ENCODE assay signal across 11 mouse cellular contexts in the genomic region with DNA sequence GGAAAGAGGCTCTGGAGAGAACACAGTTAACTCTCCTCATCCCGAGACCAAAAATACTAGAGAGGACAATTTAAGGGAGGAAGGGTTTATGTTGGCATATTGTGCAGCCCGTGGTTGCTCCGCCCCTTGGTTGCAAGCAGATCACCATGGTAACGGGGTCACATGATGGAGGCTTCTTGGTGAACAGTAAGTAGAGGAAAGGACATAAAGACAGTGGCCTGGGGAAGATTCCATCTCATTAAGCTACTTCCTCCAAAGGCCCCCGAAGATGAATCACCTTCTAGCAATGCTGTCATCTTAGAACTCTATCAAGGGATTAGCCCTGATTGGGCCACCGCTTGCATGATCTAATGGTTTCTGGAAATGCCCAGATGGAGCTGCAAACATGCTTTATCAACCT. TPM values are rescaled to one million over a fixed set of nuclear protein-coding genes. Genes with fewer than 3 reads are reported as not detected.
DNase-seq lines count a peak whose midpoint lies in the region; ATAC-seq and TF ChIP-seq lines count a peak whose summit lies in the region.
"Had no signal": no experiment of that assay in that cellular context is flagged by ENCODE, and none has a peak within 500 bp of the region (broad histone marks: within the 10 kb centered on the region; RNA-seq: fewer than 3 reads in every experiment).

No protein-coding gene starts in this region.

- in situ Hi-C loops in Patski (cut with MboI; ENCODE audit: low pct_unique_long_range_greater_than_20kb): no loop called here

- CTCF ChIA-PET in Patski (lab: Charles Lee): interaction anchor here (1.1 to 11.7 kb wide), 4 partner anchors 10 to 22 kb away, joined by 3 to 94 read pairs (median 32); no protein-coding TSS in a partner anchor

- whole genome bisulfite sequencing in kidney, postnatal 0 days: 55% methylated on average over 6 of the region's 6 CpGs
- 43% methylated on average over 6 of the region's 6 CpGs for WGBS in stomach, postnatal 0 days
- 76% methylated on average over 6 of the region's 6 CpGs for WGBS in hindbrain, embryonic 11.5 days

- peak; percentile 43 for ATAC-seq in kidney, postnatal 0 days (replicated peaks; ENCODE audit: low FRiP score, low read depth)
- ATAC-seq in Patski: peak; percentile 85
- ATAC-seq in inflammation-experienced regulatory T-cells, adult 6 months: peak; percentile 91
- ATAC-seq in stomach, postnatal 0 days (ENCODE audit: low FRiP score, low TSS enrichment): 0 out of 2 replicates have a peak, but pooled peaks have one; percentile 18
- no peak for ATAC-seq in hindbrain, embryonic 11.5 days (ENCODE audit: low FRiP score)

- TF ChIP-seq EP300 in stomach, postnatal 0 days (optimal IDR thresholded peaks at IDR 0.05): no peak

- H3K4me1 ChIP-seq in kidney, postnatal 0 days (replicated peaks; ENCODE audit: insufficient read depth, low read length): peaks cover 31% of the 10 kb centered on the region
- peaks cover 9% of the 10 kb centered on the region for H3K4me1 ChIP-seq in stomach, postnatal 0 days (replicated peaks; ENCODE audit: control insufficient read depth, insufficient read depth)
- no peaks in the 10 kb centered on the region for H3K4me1 ChIP-seq in hindbrain, embryonic 11.5 days (replicated peaks; ENCODE audit: control insufficient read depth, insufficient read depth, low read length)

- no peaks in the 10 kb centered on the region for H3K27me3 ChIP-seq in kidney, postnatal 0 days (ENCODE audit: insufficient read depth, low read length)
- H3K27me3 ChIP-seq in Patski: no peaks in the 10 kb centered on the region
- no peaks in the 10 kb centered on the region for H3K27me3 ChIP-seq in stomach, postnatal 0 days (ENCODE audit: control insufficient read depth, insufficient read depth, low read length)
- no peaks in the 10 kb centered on the region for H3K27me3 ChIP-seq in hindbrain, embryonic 11.5 days (ENCODE audit: control insufficient read depth, insufficient read depth, low read length)
- H3K27me3 ChIP-seq: embryonic facial prominence, embryonic 13.5 days; limb, embryonic 12.5 days; stomach, embryonic 15.5 days had no signal

- POLR2A ChIA-PET in Patski (lab: Charles Lee): interaction anchor here (0.8 to 1.9 kb wide), 7 partner anchors 8 to 33 kb away, joined by 3 to 10 read pairs (median 3); no protein-coding TSS in a partner anchor

- no peaks in the 10 kb centered on the region for H3K9me3 ChIP-seq in kidney, postnatal 0 days (replicated peaks; ENCODE audit: low read length)
- no peaks in the 10 kb centered on the region for H3K9me3 ChIP-seq in stomach, postnatal 0 days (ENCODE audit: control insufficient read depth, low read length)
- no peaks in the 10 kb centered on the region for H3K9me3 ChIP-seq in hindbrain, embryonic 11.5 days (ENCODE audit: control insufficient read depth, low read length)
- H3K9me3 ChIP-seq: embryonic facial prominence, embryonic 13.5 days; limb, embryonic 12.5 days; stomach, embryonic 15.5 days had no signal

- DNase-seq in kidney, postnatal 0 days (ENCODE audit: low spot score): peak; percentile 81
- no peak for DNase-seq in kidney, postnatal 14 days
- peak; percentile 100 for DNase-seq in Patski (ENCODE audit: low read depth, low spot score)
- no peak for DNase-seq in stomach, postnatal 0 days (ENCODE audit: low spot score)
- DNase-seq in hindbrain, embryonic 11.5 days (ENCODE audit: low spot score): no peak
- DNase-seq in urinary bladder, postnatal 36 days (ENCODE audit: low spot score in 2 of 2): no peak
- DNase-seq in layer of hippocampus, adult 11-12 months (ENCODE audit: low spot score): no peak

- no peak overlapping the region for H3K9ac ChIP-seq in kidney, postnatal 0 days (ENCODE audit: low read depth, low read length)
- H3K9ac ChIP-seq in stomach, postnatal 0 days (ENCODE audit: low read length): no peak overlapping the region
- H3K9ac ChIP-seq in hindbrain, embryonic 11.5 days (ENCODE audit: low read depth, low read length): no peak overlapping the region
- H3K9ac ChIP-seq: embryonic facial prominence, embryonic 13.5 days; limb, embryonic 12.5 days; stomach, embryonic 15.5 days had no signal

- no peaks in the 10 kb centered on the region for H3K36me3 ChIP-seq in kidney, postnatal 0 days (ENCODE audit: insufficient read depth, low read length)
- no peaks in the 10 kb centered on the region for H3K36me3 ChIP-seq in stomach, postnatal 0 days (ENCODE audit: control insufficient read depth, insufficient read depth, low read length)
- H3K36me3 ChIP-seq in hindbrain, embryonic 11.5 days (ENCODE audit: control insufficient read depth, insufficient read depth, low read length): no peaks in the 10 kb centered on the region
- H3K36me3 ChIP-seq: embryonic facial prominence, embryonic 13.5 days; limb, embryonic 12.5 days; stomach, embryonic 15.5 days had no signal

- TF ChIP-seq CTCF in kidney, postnatal 0 days (IDR thresholded peaks at IDR 0.05; ENCODE audit: low read depth): no peak
- TF ChIP-seq CTCF in Patski (IDR thresholded peaks at IDR 0.05): no peak
- no peak for TF ChIP-seq CTCF in stomach, postnatal 0 days (IDR thresholded peaks at IDR 0.05; ENCODE audit: low read depth)

- no peak overlapping the region for H3K4me2 ChIP-seq in kidney, postnatal 0 days (ENCODE audit: low read length)
- H3K4me2 ChIP-seq in stomach, postnatal 0 days (replicated peaks; ENCODE audit: low read depth): no peak overlapping the region
- H3K4me2 ChIP-seq in hindbrain, embryonic 11.5 days (replicated peaks; ENCODE audit: low read depth, low read length): no peak overlapping the region
- H3K4me2 ChIP-seq: embryonic facial prominence, embryonic 13.5 days; limb, embryonic 12.5 days; stomach, embryonic 15.5 days had no signal

- H3K4me3 ChIP-seq in kidney, postnatal 0 days (replicated peaks; ENCODE audit: low read depth, low read length): no peak overlapping the region
- no peak overlapping the region for H3K4me3 ChIP-seq in stomach, postnatal 0 days (ENCODE audit: low read depth, low read length)
- H3K4me3 ChIP-seq in hindbrain, embryonic 11.5 days (ENCODE audit: low read depth, low read length): no peak overlapping the region
- H3K4me3 ChIP-seq: embryonic facial prominence, embryonic 13.5 days; limb, embryonic 12.5 days; stomach, embryonic 15.5 days had no signal

- 0 out of 2 replicates have a peak overlapping the region, but pooled peaks have one; percentile 44 for H3K27ac ChIP-seq in kidney, postnatal 0 days
- 0 out of 2 replicates have a peak overlapping the region, but pooled peaks have one; percentile 20 for H3K27ac ChIP-seq in stomach, postnatal 0 days (replicated peaks)
- H3K27ac ChIP-seq in hindbrain, embryonic 11.5 days (ENCODE audit: low read depth, low read length): no peak overlapping the region
- H3K27ac ChIP-seq: embryonic facial prominence, embryonic 13.5 days; limb, embryonic 12.5 days; stomach, embryonic 15.5 days had no signal

RNA-seq across cellular contexts. Expression of gene Igfbp7, which starts 35.1 kb away (rescaled TPM):
- polyA plus RNA-seq in kidney, postnatal 0 days (2015; fragmentation: Nextera tagmentation; extraction: Ambion mirVana): 1,308 and 1,398 TPM in 2 replicates
- 1,229 TPM for polyA plus RNA-seq in Patski (2021)
- polyA plus RNA-seq in inflammation-experienced regulatory T-cells, adult 6 months (2017; shearing (Covaris generic)): under 1 TPM in 2 of 3 experiments, not detected in 1; 0.32 to 0.83 TPM
- 421 and 437 TPM in 2 replicates for polyA plus RNA-seq in stomach, postnatal 0 days (2015; fragmentation: Nextera tagmentation; extraction: Ambion mirVana)
- polyA plus RNA-seq in hindbrain, embryonic 11.5 days (2014; fragmentation: Nextera tagmentation; extraction: Ambion mirVana): 26.7 and 27.1 TPM in 2 replicates

Comparison
In these comparisons a context has a peak if more than half of its experiments do, and no peak if none do; other contexts are left out.
1. DNase-seq: peak in kidney, postnatal 0 days (single experiment) and Patski (single experiment); none in kidney, postnatal 14 days (single experiment), stomach, postnatal 0 days (single experiment), hindbrain, embryonic 11.5 days (single experiment), urinary bladder, postnatal 36 days (0 of 2) and layer of hippocampus, adult 11-12 months (single experiment).
2. RNA of gene Igfbp7, which starts 35.1 kb away (polyA plus RNA-seq): 1,308 to 1,398 TPM in kidney, postnatal 0 days, 1,229 TPM in Patski (single experiment) and 421 to 437 TPM in stomach, postnatal 0 days; 26.7 to 27.1 TPM in hindbrain, embryonic 11.5 days and 0.32 to 0.83 TPM in inflammation-experienced regulatory T-cells, adult 6 months; every median in the first group is over 10 times any median in the second.